Mouse (Mus musculus) midbrain, embryonic 14.5 days (tissue): ENCODE data around the gene Cnn3. TPM values are rescaled to one million over a fixed set of nuclear protein-coding genes. Genes with fewer than 3 reads are reported as not detected.
A peak's percentile ranks its signal among the peaks of the same experiment; 100 is the strongest.

Experiments
- ATAC-seq: fragments of 200-750 bp; cut with Nextera tagmentation; 2 replicates; pipeline ENCODE4 v1.8.0; 2017; ENCODE audit warnings: moderate number of reproducible peaks, moderate library complexity; ENCODE audit not compliant: low FRiP score, low TSS enrichment
- DNase-seq: peaks from one replicate; pipeline ENCODE4 v3.0.0-alpha.2; 2015
- H3K27ac ChIP-seq: fragments of 300-500 bp; sonication (generic); replicated peaks from 2 replicates; pipeline ENCODE4 v1.5.1; 2014; ENCODE audit warnings: mild to moderate bottlenecking, low read depth, low read length, moderate library complexity
- H3K27me3 ChIP-seq: fragments of 300-500 bp; sonication (generic); 2 replicates; pipeline ENCODE4 v1.6.1; 2014; ENCODE audit warnings: low read length, control low read depth, mixed read lengths; ENCODE audit not compliant: control insufficient read depth, insufficient read depth
- H3K36me3 ChIP-seq: fragments of 300-500 bp; sonication (generic); 2 replicates; pipeline ENCODE4 v1.6.1; 2014; ENCODE audit warnings: low read length, control low read depth; ENCODE audit not compliant: control insufficient read depth, insufficient read depth
- H3K4me1 ChIP-seq: fragments of 300-500 bp; sonication (generic); 2 replicates; pipeline ENCODE4 v1.6.1; 2014; ENCODE audit warnings: mild to moderate bottlenecking, antibody characterized with exemption, low read length, control low read depth; ENCODE audit not compliant: control insufficient read depth, insufficient read depth
- H3K4me2 ChIP-seq: fragments of 300-500 bp; sonication (generic); 2 replicates; pipeline ENCODE4 v1.6.1; 2014; ENCODE audit warnings: mild to moderate bottlenecking, low read length, moderate library complexity
- H3K4me3 ChIP-seq: fragments of 300-500 bp; sonication (generic); replicated peaks from 2 replicates; pipeline ENCODE4 v1.5.1; 2014; ENCODE audit warnings: low read depth, low read length
- H3K9ac ChIP-seq: fragments of 300-500 bp; sonication (generic); replicated peaks from 2 replicates; pipeline ENCODE4 v1.6.1; 2014; ENCODE audit warnings: mild to moderate bottlenecking, low read length, moderate library complexity
- H3K9me3 ChIP-seq: fragments of 300-500 bp; sonication (generic); 2 replicates; pipeline ENCODE4 v1.6.1; 2016; ENCODE audit warnings: low read length, control low read depth, mixed read lengths; ENCODE audit not compliant: control insufficient read depth
- WGBS: fragments of 180-500 bp; shearing (Covaris S2); extraction: QIAGEN DNeasy Blood & Tissue Kit; methylation state at CpG from one replicate; pipeline ENCODE4 v1.1.7; 2014; 5-methylcytosine and 5-hydroxymethylcytosine counted together
- polyA plus RNA-seq: library from polyadenylated mRNA; unstranded; fragments of >200 nt; fragmentation: Nextera tagmentation; extraction: Ambion mirVana; gene quantifications from 2 replicates; pipeline ENCODE4 v1.2.1, GENCODE M21; 2014

Gene Cnn3
- polyA plus RNA-seq, 1 experiment from 2014 or later, result 560 TPM

DNA sequence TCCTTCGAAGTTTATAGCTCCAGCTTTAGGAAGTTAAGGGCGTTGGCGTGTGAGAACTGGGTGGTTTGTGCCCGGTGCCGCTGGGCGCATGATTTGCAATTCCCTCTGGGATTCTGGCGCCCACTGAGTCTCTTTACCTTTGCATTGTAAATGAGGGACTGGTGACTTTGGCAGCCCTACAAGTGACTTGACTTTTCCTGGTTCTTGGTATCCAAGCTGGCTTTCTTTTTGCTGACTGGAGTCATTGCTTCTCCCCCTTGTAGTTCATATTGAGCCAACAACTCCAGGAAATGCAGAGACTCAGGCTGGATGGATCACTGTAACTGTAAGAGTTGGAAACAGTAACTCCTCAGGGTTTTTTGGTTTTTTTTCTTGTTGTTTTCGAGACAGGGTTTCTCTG is 1.9 kb downstream of the Cnn3 start:
- ATAC-seq, result no peak
- no peak for DNase-seq
- H3K4me1 ChIP-seq, result peaks cover 37% of the 10 kb centered on the region

DNA sequence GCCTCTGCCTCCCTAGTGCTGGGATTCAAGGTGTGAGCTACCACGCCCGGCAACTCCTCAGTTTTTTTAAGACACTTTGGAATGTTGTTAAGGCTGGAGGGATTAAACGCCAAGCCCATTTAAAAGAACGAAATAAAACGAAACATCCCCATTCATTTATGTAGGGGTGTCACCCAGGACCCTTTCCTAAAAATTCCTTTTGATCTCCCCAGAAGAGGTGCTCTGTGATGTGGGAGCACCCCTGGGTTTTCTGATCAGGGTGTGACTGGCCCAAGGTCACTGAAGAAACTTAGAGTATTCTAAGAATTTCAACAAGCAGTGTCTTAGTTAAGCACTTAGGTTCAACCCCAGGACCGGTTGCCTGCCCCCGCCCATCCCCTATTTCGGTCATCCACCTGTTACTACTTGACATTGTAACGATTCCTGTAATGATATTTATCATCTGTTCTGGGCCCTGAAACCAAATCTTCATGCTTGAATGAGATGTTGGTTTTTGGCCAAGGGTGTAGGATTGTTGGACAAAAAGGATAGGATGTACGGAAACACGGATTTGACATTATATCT is 2.5 kb downstream of the Cnn3 start:
- Histone ChIP-seq H3K4me2 (peak overlapping the region; percentile 90), H3K9me3 (no peaks in the 10 kb centered on the region), H3K4me1 (peaks cover 40% of the 10 kb centered on the region), H3K4me3 (peak overlapping the region; percentile 95), H3K36me3 (no peaks in the 10 kb centered on the region), H3K27ac (no peak overlapping the region), H3K9ac (peak overlapping the region; percentile 20; the same call in 1 of the 2 replicates), H3K27me3 (peaks cover 6% of the 10 kb centered on the region; the same call in 1 of the 2 replicates)
- ATAC-seq (no peak), DNase-seq (no peak)
- WGBS, result 41% methylated on average over 11 of the region's 11 CpGs

More for the DNA sequence above, 1.9 kb downstream of the Cnn3 start:
- Histone ChIP-seq H3K27me3 (peaks cover 6% of the 10 kb centered on the region; the same call in 1 of the 2 replicates), H3K27ac (peak overlapping the region; percentile 97), H3K9me3 (no peaks in the 10 kb centered on the region), H3K36me3 (no peaks in the 10 kb centered on the region), H3K9ac (peak overlapping the region; percentile 96), H3K4me2 (peak overlapping the region; percentile 90), H3K4me3 (peak overlapping the region; percentile 95)
- WGBS, result 6% methylated on average over 8 of the region's 8 CpGs

DNA sequence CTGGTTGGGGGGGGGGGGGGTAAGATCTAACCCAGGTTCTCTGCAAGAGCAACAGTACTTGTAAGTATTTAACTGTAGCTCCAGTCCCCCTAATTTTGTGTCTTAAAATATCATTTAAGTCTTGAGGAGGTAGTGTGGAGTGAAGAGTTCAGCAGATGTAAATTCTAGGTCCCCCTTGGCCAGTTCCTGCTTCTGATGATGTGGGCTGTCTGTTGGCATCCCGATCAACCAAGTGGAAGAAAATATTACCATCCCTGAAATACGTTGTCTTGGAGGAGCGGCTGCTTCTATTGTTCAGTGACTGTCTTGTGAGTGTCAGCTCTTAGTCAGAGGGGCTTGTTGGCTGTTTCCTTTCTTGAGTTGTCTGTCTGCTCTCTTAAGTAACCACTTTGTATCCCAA is 3.2 kb downstream of the Cnn3 start:
- H3K9me3 ChIP-seq, result no peaks in the 10 kb centered on the region
- peak overlapping the region; percentile 90 for H3K4me2 ChIP-seq
- peaks cover 2% of the 10 kb centered on the region; the same call in 1 of the 2 replicates for H3K27me3 ChIP-seq
- WGBS, result 6% methylated on average over 3 of the region's 3 CpGs
- peaks cover 47% of the 10 kb centered on the region for H3K4me1 ChIP-seq
- peak overlapping the region; percentile 95 for H3K4me3 ChIP-seq
- DNase-seq (no peak), ATAC-seq (no peak)
- peak overlapping the region; percentile 20; the same call in 1 of the 2 replicates for H3K9ac ChIP-seq
- 0 out of 2 replicates have a peak overlapping the region, but pooled peaks have one; percentile 20 for H3K27ac ChIP-seq
- H3K36me3 ChIP-seq, result no peaks in the 10 kb centered on the region

DNA sequence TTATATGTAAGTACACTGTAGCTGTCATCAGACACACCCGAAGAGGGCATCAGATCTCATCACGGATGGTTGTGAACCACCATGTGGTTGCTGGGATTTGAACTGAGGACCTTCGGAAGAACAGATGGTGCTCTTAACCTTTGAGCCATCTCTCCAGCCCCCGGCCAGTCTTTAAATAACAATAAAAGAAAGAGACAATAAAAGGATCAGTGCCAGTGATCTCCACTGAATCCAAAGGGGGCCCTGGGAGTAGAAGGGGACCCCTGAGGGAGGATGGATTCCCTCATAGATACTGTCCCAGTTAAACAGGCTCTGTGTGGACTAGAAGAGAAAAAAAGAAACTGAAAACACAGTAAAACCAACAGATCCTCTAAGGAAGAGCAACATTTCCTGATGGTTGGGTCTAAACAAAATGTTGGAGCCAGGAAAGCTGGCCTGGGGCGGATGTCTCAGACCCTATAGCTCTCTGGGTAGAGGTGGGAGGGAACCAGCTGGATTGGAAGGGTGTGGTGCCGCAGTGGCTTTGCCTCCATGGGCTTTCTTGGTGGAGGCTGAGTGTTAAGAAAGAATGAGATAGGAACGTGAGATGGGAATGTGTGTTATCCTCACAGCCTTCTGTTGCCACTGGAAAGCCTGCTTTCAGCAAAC is 4.1 kb downstream of the Cnn3 start:
- Histone ChIP-seq H3K9me3 (no peaks in the 10 kb centered on the region), H3K27ac (no peak overlapping the region), H3K4me2 (peak overlapping the region; percentile 90), H3K9ac (no peak overlapping the region), H3K36me3 (no peaks in the 10 kb centered on the region), H3K4me1 (peaks cover 51% of the 10 kb centered on the region), H3K4me3 (no peak overlapping the region), H3K27me3 (no peaks in the 10 kb centered on the region)
- ATAC-seq (no peak), DNase-seq (peak; percentile 15)
- 13% methylated on average over 7 of the region's 7 CpGs for WGBS

DNA sequence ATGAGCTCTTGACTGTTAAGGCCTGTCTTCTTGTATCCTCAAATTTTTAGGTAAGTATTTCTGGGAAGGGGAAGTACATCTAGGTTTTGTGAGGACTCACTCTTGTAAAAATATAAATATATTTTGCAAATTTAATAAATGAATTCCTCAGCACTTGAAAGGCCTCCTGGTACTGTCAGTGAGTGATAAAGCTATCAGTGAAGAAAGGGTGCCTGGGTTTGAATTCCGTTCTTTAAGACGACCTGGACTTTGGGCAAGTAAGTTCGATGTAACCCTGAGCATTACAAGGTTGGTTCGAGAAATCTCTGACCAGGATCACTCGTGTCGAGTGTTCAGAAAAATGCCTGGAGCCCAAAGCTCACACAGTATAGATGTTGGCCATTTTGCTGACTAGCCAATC is 7.1 kb downstream of the Cnn3 start:
- H3K9ac ChIP-seq, result no peak overlapping the region
- WGBS, result 80% methylated on average over 6 of the region's 6 CpGs
- DNase-seq (no peak), ATAC-seq (no peak)
- no peaks in the 10 kb centered on the region for H3K36me3 ChIP-seq
- peaks cover 47% of the 10 kb centered on the region for H3K4me1 ChIP-seq
- no peaks in the 10 kb centered on the region for H3K9me3 ChIP-seq
- H3K4me2 ChIP-seq, result no peak overlapping the region
- H3K27ac ChIP-seq, result no peak overlapping the region
- no peaks in the 10 kb centered on the region for H3K27me3 ChIP-seq
- H3K4me3 ChIP-seq, result no peak overlapping the region

DNA sequence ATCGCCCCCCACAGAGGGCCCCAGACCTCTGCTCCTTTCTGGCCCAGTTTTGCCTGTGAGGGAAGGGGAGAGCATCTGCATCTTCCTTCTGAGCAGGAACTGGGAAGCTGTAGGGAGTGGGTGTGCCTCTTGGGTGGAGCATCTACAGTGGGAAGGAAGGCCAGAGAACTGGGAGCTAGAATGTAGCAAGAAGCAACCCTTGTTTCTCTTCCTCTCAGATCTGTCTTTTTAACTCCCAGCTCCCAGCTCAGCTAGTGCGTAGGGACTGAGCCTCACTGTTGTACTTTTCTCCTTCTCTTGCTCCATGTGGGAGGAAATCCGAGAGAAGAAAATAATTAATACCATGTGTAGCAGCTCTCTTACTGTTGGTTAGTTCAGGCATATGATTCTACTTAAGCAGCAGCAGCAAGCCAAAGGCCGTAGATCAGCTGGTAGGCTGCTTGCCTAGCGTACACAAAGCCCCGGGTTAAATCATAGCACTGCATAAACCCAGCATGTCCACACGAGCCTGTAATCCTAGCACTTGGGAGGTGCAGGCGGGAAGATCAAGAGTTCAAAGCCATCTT is 7.8 kb downstream of the Cnn3 start:
- ATAC-seq (no peak), DNase-seq (peak; percentile 18)
- Histone ChIP-seq H3K4me3 (no peak overlapping the region), H3K4me2 (no peak overlapping the region), H3K36me3 (no peaks in the 10 kb centered on the region), H3K9me3 (no peaks in the 10 kb centered on the region), H3K9ac (no peak overlapping the region), H3K4me1 (peaks cover 40% of the 10 kb centered on the region), H3K27ac (no peak overlapping the region), H3K27me3 (no peaks in the 10 kb centered on the region)
- WGBS, result 55% methylated on average over 8 of the region's 8 CpGs

DNA sequence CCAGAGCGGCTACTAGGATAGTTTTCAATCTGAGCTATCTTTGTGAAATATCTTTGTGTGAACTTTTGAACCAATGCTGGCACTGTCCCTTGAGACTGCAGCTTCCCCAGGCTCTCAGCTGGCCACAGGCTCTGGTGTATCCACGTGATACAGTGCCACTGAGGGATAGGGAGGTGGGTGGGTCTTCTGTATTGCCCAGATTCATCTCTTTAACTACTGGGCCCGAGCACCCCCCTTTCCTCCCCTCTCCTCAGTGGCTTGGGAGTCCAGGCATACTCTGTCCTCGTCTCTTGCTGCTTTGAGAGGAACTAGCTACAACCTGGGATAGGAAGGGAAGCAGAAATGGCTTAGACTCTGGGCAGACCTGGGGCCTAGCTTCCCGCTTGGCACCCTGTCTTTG is 9.0 kb downstream of the Cnn3 start:
- H3K4me1 ChIP-seq, result peaks cover 29% of the 10 kb centered on the region
- no peak overlapping the region for H3K27ac ChIP-seq
- H3K27me3 ChIP-seq, result no peaks in the 10 kb centered on the region
- no peaks in the 10 kb centered on the region for H3K36me3 ChIP-seq
- no peak overlapping the region for H3K4me2 ChIP-seq
- 84% methylated on average over 5 of the region's 5 CpGs for WGBS
- H3K9me3 ChIP-seq, result no peaks in the 10 kb centered on the region
- H3K9ac ChIP-seq, result no peak overlapping the region
- DNase-seq (no peak), ATAC-seq (no peak)
- H3K4me3 ChIP-seq, result no peak overlapping the region

DNA sequence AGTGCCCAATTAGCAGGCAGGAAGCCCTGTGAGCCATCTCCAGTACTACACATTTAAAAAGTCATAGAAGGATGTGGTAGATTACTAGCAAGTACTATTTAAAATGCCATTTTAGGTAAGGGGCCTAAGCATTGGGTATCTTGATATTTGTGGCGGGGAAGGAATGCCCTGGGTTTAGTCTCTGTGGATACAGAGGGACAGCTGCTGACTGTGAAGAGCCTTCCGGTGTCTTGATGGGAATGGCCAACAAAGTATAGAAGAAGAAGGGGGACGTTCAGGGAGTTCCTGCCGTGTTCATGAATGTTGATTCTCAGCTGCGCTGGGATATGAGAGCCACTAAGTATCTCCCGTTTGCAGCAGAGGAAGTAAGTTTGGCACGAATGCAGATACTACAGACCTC is 10.8 kb downstream of the Cnn3 start:
- no peak overlapping the region for H3K4me3 ChIP-seq
- H3K9ac ChIP-seq, result no peak overlapping the region
- peaks cover 19% of the 10 kb centered on the region for H3K4me1 ChIP-seq
- H3K27me3 ChIP-seq, result no peaks in the 10 kb centered on the region
- no peak overlapping the region for H3K27ac ChIP-seq
- no peaks in the 10 kb centered on the region for H3K9me3 ChIP-seq
- no peak overlapping the region for H3K4me2 ChIP-seq
- H3K36me3 ChIP-seq, result peaks cover 7% of the 10 kb centered on the region
- DNase-seq (no peak), ATAC-seq (no peak)
- WGBS, result 82% methylated on average over 7 of the region's 7 CpGs

DNA sequence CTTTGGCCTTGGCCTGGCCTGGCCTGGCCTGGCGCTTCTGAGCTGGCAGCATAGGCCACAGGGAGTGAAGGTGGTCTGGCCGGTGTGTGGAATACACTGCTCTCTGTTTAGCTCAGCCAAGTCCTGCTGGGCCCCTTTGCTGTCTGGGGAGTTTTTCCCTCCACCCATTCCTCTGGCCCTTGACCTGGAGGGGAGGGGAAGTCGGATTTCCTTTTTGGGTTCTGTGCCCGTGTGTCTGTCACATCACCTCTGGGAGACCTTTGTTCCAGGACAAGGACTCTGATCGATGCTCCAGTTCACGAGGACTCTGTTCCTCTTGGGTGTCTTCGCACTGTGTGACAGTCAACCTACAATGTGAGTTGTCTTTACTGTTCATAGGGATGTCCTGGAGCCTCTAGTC is 11.7 kb downstream of the Cnn3 start:
- Histone ChIP-seq H3K4me1 (peaks cover 15% of the 10 kb centered on the region; the same call in 1 of the 2 replicates), H3K36me3 (peaks cover 8% of the 10 kb centered on the region), H3K27me3 (no peaks in the 10 kb centered on the region), H3K4me2 (no peak overlapping the region), H3K27ac (no peak overlapping the region), H3K9ac (no peak overlapping the region), H3K4me3 (no peak overlapping the region), H3K9me3 (no peaks in the 10 kb centered on the region)
- no peak for ATAC-seq
- WGBS, result 71% methylated on average over 7 of the region's 7 CpGs
- DNase-seq, result no peak
